Mouse (Mus musculus) heart, embryonic 15.5 days (tissue): ENCODE measurements at regions not wholly inside any gene's neighbourhood (a gene's known extent, or its start where the extent isn't known, plus 50 kb on each side); places are given as distances from the start of the nearest gene placed in this dataset.

Experiments used
- ATAC-seq: fragments of 200-750 bp; cut with Nextera tagmentation; replicated peaks from 2 replicates; pipeline ENCODE4 v1.8.0; 2017; ENCODE audit warnings: low read depth, moderate TSS enrichment; ENCODE audit not compliant: insufficient number of reproducible peaks, insufficient read depth, low FRiP score
- H3K27ac ChIP-seq: fragments of 300-500 bp; sonication (generic); 2 replicates; pipeline ENCODE4 v1.5.1; 2015; ENCODE audit warnings: mild to moderate bottlenecking, inconsistent platforms
- H3K27me3 ChIP-seq: fragments of 300-500 bp; sonication (generic); 2 replicates; pipeline ENCODE4 v1.6.1; 2015; ENCODE audit warnings: inconsistent platforms
- H3K36me3 ChIP-seq: fragments of 300-500 bp; sonication (generic); 2 replicates; pipeline ENCODE4 v1.6.1; 2015; ENCODE audit warnings: mild to moderate bottlenecking, inconsistent platforms
- H3K4me1 ChIP-seq: fragments of 300-500 bp; sonication (generic); replicated peaks from 2 replicates; pipeline ENCODE4 v1.6.1; 2015; ENCODE audit warnings: inconsistent platforms
- H3K4me2 ChIP-seq: fragments of 300-500 bp; sonication (generic); 2 replicates; pipeline ENCODE4 v1.6.1; 2015; ENCODE audit warnings: inconsistent platforms, mild to moderate bottlenecking, moderate library complexity
- H3K4me3 ChIP-seq: fragments of 300-500 bp; sonication (generic); 2 replicates; pipeline ENCODE4 v1.5.1; 2015; ENCODE audit warnings: mild to moderate bottlenecking, inconsistent platforms
- H3K9ac ChIP-seq: fragments of 300-500 bp; sonication (generic); 2 replicates; pipeline ENCODE4 v1.6.1; 2015; ENCODE audit warnings: mild to moderate bottlenecking, inconsistent platforms
- H3K9me3 ChIP-seq: fragments of 300-500 bp; sonication (generic); replicated peaks from 2 replicates; pipeline ENCODE4 v1.6.1; 2016; ENCODE audit warnings: inconsistent platforms
- WGBS: fragments of 180-500 bp; shearing (Covaris S2); methylation state at CpG from one replicate; pipeline ENCODE4 v1.1.7; 2015; ENCODE audit warnings: mixed read lengths; 5-methylcytosine and 5-hydroxymethylcytosine counted together

DNA sequence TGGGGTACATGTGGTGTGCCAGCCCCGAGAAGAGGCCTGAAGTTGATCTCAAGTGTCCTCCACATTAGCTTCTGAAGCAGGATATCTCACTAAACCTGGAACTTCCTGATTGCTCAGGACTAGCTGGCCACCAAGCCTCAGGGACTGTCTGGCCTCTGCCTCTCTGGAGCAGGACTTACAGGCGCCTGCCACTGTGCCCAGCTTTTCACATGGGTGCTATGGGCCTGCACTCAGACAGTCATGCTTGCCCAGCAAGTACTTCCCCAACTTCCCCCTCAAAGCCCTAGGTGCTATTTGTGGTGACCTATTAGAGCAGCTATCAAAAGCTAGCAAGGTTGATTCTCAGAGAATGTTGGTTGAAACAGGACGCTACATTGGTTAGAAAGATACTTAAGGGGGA is 220.0 kb downstream of the CK137956 start:
- H3K4me1 ChIP-seq = no peaks in the 10 kb centered on the region
- no peak overlapping the region for H3K27ac ChIP-seq
- WGBS = 68% methylated on average over 3 of the region's 3 CpGs
- no peaks in the 10 kb centered on the region for H3K9me3 ChIP-seq
- no peak overlapping the region for H3K4me3 ChIP-seq
- H3K9ac ChIP-seq = no peak overlapping the region
- no peaks in the 10 kb centered on the region for H3K36me3 ChIP-seq
- no peak overlapping the region for H3K4me2 ChIP-seq
- ATAC-seq = no peak
- H3K27me3 ChIP-seq = no peaks in the 10 kb centered on the region

DNA sequence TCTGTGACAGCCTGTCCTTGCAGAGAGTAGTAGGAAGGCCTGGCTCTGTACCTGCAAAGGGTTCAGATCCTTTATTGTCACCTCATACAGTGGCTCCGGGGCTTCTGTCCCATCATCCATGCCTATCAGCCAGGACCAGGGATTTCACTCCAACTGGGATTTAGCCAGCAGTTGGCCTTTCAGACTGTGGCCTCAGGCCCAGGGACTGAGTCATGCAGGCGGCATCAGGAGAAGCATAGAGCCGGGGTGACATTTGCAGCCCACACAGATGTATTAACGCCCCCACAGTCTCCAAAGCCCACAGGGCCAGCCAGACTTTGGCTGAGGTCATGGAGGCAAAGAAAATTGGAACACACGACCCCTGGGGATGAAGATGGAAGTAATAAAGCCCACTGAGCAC is 222.9 kb downstream of the CK137956 start:
- no peaks in the 10 kb centered on the region for H3K9me3 ChIP-seq
- no peak overlapping the region for H3K27ac ChIP-seq
- ATAC-seq = no peak
- H3K4me2 ChIP-seq = no peak overlapping the region
- no peaks in the 10 kb centered on the region for H3K4me1 ChIP-seq
- H3K36me3 ChIP-seq = no peaks in the 10 kb centered on the region
- H3K9ac ChIP-seq = no peak overlapping the region
- no peaks in the 10 kb centered on the region for H3K27me3 ChIP-seq
- no peak overlapping the region for H3K4me3 ChIP-seq
- 64% methylated on average over 5 of the region's 5 CpGs for WGBS

DNA sequence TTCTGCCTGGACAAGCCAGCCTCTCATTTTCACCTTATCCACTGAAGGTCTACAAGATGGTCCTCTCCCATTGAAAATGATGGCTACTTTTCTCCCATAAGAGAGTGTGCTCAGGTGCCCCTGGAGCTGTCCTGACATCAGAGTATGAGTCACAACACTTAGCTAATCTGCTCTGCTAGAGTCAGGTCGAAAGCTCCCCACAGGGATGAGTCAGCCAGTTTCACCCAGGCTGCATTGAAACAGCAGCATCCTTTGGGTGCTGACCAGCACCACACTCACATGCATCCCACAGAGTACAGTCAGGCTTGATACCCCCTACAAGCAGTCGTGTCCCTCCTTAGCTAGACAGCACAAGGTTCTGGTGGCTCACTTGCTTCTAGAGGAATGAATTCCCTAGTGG is 234.0 kb downstream of the CK137956 start:
- H3K9ac ChIP-seq = no peak overlapping the region
- no peaks in the 10 kb centered on the region for H3K9me3 ChIP-seq
- H3K27me3 ChIP-seq = no peaks in the 10 kb centered on the region
- ATAC-seq = no peak
- no peak overlapping the region for H3K4me3 ChIP-seq
- no peak overlapping the region for H3K27ac ChIP-seq
- H3K4me1 ChIP-seq = no peaks in the 10 kb centered on the region
- 54% methylated on average over 2 of the region's 2 CpGs for WGBS
- H3K4me2 ChIP-seq = no peak overlapping the region
- H3K36me3 ChIP-seq = no peaks in the 10 kb centered on the region

GRCm38 (mm10) chr4:127736151-127736550 is 234.6 kb downstream of the CK137956 start:
- WGBS = 58% methylated on average over 5 of the region's 5 CpGs
- ATAC-seq = no peak

GRCm38 (mm10) chr4:127734641-127735040 is 236.1 kb downstream of the CK137956 start:
- H3K4me3 ChIP-seq = no peak overlapping the region
- no peak overlapping the region for H3K9ac ChIP-seq
- 67% methylated on average over 8 of the region's 8 CpGs for WGBS
- H3K9me3 ChIP-seq = no peaks in the 10 kb centered on the region
- H3K27me3 ChIP-seq = no peaks in the 10 kb centered on the region
- H3K4me1 ChIP-seq = no peaks in the 10 kb centered on the region
- no peak overlapping the region for H3K27ac ChIP-seq
- no peak overlapping the region for H3K4me2 ChIP-seq
- no peaks in the 10 kb centered on the region for H3K36me3 ChIP-seq
- no peak for ATAC-seq

More at GRCm38 (mm10) chr4:127736151-127736550, 234.6 kb downstream of the CK137956 start:
- no peaks in the 10 kb centered on the region for H3K36me3 ChIP-seq
- no peaks in the 10 kb centered on the region for H3K4me1 ChIP-seq
- H3K27ac ChIP-seq = no peak overlapping the region
- no peak overlapping the region for H3K9ac ChIP-seq
- no peaks in the 10 kb centered on the region for H3K9me3 ChIP-seq
- H3K4me2 ChIP-seq = no peak overlapping the region
- no peaks in the 10 kb centered on the region for H3K27me3 ChIP-seq
- no peak overlapping the region for H3K4me3 ChIP-seq

DNA sequence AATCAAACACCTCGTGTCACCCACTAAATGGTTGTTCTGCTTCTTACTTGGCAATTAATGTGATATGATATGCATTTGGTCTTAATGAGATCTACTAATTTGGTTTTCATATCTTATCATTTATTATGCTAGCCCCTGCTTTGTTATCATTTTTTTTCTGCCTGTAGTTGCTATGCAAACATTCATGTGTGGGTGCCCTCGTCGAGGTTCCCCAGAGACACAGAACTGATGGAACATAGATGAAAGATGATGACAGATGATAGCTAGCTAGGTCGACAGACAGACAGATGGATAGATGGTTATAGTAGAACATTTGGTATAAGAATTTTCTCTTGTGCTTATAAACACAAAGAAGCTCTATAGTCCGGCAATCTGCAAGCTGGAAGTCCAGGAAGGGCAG is 252.1 kb downstream of the CK137956 start:
- no peak overlapping the region for H3K4me3 ChIP-seq
- H3K4me2 ChIP-seq = no peak overlapping the region
- no peaks in the 10 kb centered on the region for H3K27me3 ChIP-seq
- no peak for ATAC-seq
- H3K4me1 ChIP-seq = no peaks in the 10 kb centered on the region
- H3K9ac ChIP-seq = no peak overlapping the region
- H3K9me3 ChIP-seq = no peaks in the 10 kb centered on the region
- 69% methylated on average over 5 of the region's 5 CpGs for WGBS
- H3K36me3 ChIP-seq = no peaks in the 10 kb centered on the region
- H3K27ac ChIP-seq = no peak overlapping the region

- no peak overlapping the region for H3K9ac ChIP-seq
- no peak for ATAC-seq
- no peak overlapping the region for H3K4me2 ChIP-seq
- no peaks in the 10 kb centered on the region for H3K27me3 ChIP-seq
- 87% methylated on average over 10 of the region's 10 CpGs for WGBS
- no peak overlapping the region for H3K4me3 ChIP-seq
- H3K36me3 ChIP-seq = no peaks in the 10 kb centered on the region
- no peaks in the 10 kb centered on the region for H3K4me1 ChIP-seq
- H3K9me3 ChIP-seq = no peaks in the 10 kb centered on the region
- no peak overlapping the region for H3K27ac ChIP-seq
These were observed 258.5 kb downstream of the CK137956 start for GRCm38 (mm10) chr4:127712274-127712673.

DNA sequence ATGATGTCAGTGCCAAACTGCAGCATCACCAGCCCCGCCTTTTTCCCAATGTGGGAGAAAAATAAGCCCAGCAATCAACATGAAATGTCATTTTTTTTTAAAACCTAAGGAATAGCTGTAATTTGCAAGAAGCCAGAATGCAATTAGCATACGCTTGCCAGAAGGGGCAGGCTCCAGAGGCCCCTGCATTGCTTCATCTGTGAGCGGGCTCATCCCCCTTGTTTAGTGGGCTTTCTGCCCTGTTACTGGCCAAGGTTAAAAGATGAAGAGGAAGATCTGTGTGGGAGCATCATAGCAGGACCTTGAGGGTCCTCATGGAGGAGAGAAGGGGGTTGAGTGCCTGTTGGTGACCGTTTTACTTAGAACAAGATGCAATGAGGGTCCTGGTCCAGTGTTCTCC is 259.9 kb downstream of the CK137956 start:
- no peak for ATAC-seq
- H3K4me3 ChIP-seq = no peak overlapping the region
- H3K27ac ChIP-seq = no peak overlapping the region
- H3K4me2 ChIP-seq = no peak overlapping the region
- H3K9me3 ChIP-seq = no peaks in the 10 kb centered on the region
- no peaks in the 10 kb centered on the region for H3K4me1 ChIP-seq
- H3K36me3 ChIP-seq = no peaks in the 10 kb centered on the region
- H3K27me3 ChIP-seq = no peaks in the 10 kb centered on the region
- WGBS = 68% methylated on average over 4 of the region's 4 CpGs
- no peak overlapping the region for H3K9ac ChIP-seq

DNA sequence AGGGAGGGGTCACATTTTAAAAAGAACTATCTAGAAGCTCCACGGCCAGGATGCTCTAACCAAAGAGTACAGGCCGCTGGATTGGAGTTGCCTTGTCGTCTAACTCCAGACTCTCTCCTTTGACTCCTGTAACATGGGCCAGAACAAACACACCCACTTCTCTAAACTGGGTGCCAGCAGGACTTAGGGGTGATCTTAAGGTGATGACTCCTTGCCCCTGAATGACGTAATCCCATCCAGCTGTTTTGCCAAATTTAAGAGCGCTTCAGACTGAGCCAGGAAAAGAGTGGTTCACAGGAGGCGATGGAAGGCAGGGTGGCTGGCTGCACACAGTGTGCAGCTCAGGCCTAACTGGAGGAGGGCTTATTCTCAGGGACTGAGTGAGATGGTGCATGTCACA is 261.0 kb downstream of the CK137956 start:
- no peaks in the 10 kb centered on the region for H3K4me1 ChIP-seq
- no peak for ATAC-seq
- H3K9me3 ChIP-seq = no peaks in the 10 kb centered on the region
- no peak overlapping the region for H3K4me3 ChIP-seq
- WGBS = 75% methylated on average over 6 of the region's 6 CpGs
- H3K9ac ChIP-seq = no peak overlapping the region
- no peak overlapping the region for H3K27ac ChIP-seq
- H3K27me3 ChIP-seq = no peaks in the 10 kb centered on the region
- H3K4me2 ChIP-seq = no peak overlapping the region
- no peaks in the 10 kb centered on the region for H3K36me3 ChIP-seq

DNA sequence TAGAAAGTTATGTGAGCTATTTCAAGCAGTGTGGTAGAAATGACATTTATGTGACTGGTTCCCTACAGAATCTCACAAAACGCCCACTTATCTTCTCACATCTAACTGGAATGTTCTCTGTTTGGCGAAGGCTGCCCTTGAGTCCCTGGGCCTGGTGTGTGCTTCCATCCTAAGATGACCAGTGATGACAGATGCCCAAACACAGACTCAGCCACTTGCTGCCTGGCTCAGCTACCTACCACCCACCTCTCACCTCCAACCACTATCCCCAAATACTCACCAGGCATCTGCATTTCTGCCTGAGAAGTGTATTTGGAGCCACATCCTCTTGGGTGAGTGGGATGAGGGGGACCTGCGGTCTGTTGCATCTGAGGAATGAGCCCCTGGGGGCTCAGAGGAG is 262.6 kb downstream of the CK137956 start:
- no peaks in the 10 kb centered on the region for H3K4me1 ChIP-seq
- WGBS = 46% methylated on average over 3 of the region's 3 CpGs
- no peaks in the 10 kb centered on the region for H3K9me3 ChIP-seq

GRCm38 (mm10) chr4:127707126-127707525 is 263.6 kb downstream of the CK137956 start:
- no peak for ATAC-seq
- H3K4me1 ChIP-seq = no peaks in the 10 kb centered on the region
- WGBS = 75% methylated on average over 3 of the region's 3 CpGs
- no peaks in the 10 kb centered on the region for H3K36me3 ChIP-seq
- no peaks in the 10 kb centered on the region for H3K9me3 ChIP-seq
- H3K27me3 ChIP-seq = no peaks in the 10 kb centered on the region
- H3K27ac ChIP-seq = no peak overlapping the region
- no peak overlapping the region for H3K4me3 ChIP-seq
- H3K9ac ChIP-seq = no peak overlapping the region
- H3K4me2 ChIP-seq = no peak overlapping the region

More for the DNA sequence above, 262.6 kb downstream of the CK137956 start:
- H3K27me3 ChIP-seq = no peaks in the 10 kb centered on the region
- H3K4me3 ChIP-seq = no peak overlapping the region
- H3K4me2 ChIP-seq = no peak overlapping the region
- H3K36me3 ChIP-seq = no peaks in the 10 kb centered on the region
- H3K9ac ChIP-seq = no peak overlapping the region
- ATAC-seq = no peak
- no peak overlapping the region for H3K27ac ChIP-seq

- H3K36me3 ChIP-seq = no peaks in the 10 kb centered on the region
- no peak overlapping the region for H3K27ac ChIP-seq
- H3K9ac ChIP-seq = no peak overlapping the region
- no peak overlapping the region for H3K4me3 ChIP-seq
- no peak for ATAC-seq
- H3K4me2 ChIP-seq = no peak overlapping the region
- WGBS = 85% methylated on average over 11 of the region's 11 CpGs
- no peaks in the 10 kb centered on the region for H3K27me3 ChIP-seq
- H3K4me1 ChIP-seq = no peaks in the 10 kb centered on the region
- H3K9me3 ChIP-seq = no peaks in the 10 kb centered on the region
These were observed 269.1 kb downstream of the CK137956 start for GRCm38 (mm10) chr4:127701651-127702050.
